Mouse (Mus musculus) heart, postnatal 0 days (tissue): ENCODE results near the gene Wasf2. TPM values are rescaled to one million over a fixed set of nuclear protein-coding genes. Genes with fewer than 3 reads are reported as not detected.

Experiments
- ATAC-seq: fragments of 200-750 bp; cut with Nextera tagmentation; 2 replicates; pipeline ENCODE4 v1.8.0; 2017; ENCODE audit warnings: low read depth, moderate number of reproducible peaks, moderate library complexity; ENCODE audit not compliant: insufficient read depth
- DNase-seq: peaks from one replicate; pipeline ENCODE4 v3.0.0-alpha.2; 2016; ENCODE audit warnings: low spot score
- H3K27ac ChIP-seq: fragments of 300-500 bp; sonication (generic); 2 replicates; pipeline ENCODE4 v1.5.1; 2014; ENCODE audit warnings: low read depth, mild to moderate bottlenecking
- H3K27me3 ChIP-seq: fragments of 300-500 bp; sonication (generic); 2 replicates; pipeline ENCODE4 v1.6.1; 2014; ENCODE audit warnings: low read length, mixed read lengths; ENCODE audit not compliant: control insufficient read depth, insufficient read depth
- H3K36me3 ChIP-seq: fragments of 300-500 bp; sonication (generic); replicated peaks from 2 replicates; pipeline ENCODE4 v1.6.1; 2014; ENCODE audit warnings: low read length, mixed read lengths; ENCODE audit not compliant: control insufficient read depth, insufficient read depth
- H3K4me1 ChIP-seq: fragments of 300-500 bp; sonication (generic); 2 replicates; pipeline ENCODE4 v1.6.1; 2014; ENCODE audit warnings: antibody characterized with exemption; ENCODE audit not compliant: control insufficient read depth, insufficient read depth
- H3K4me2 ChIP-seq: fragments of 300-500 bp; sonication (generic); 2 replicates; pipeline ENCODE4 v1.6.1; 2014; ENCODE audit warnings: low read depth, mild to moderate bottlenecking, low read length, moderate library complexity
- H3K4me3 ChIP-seq: fragments of 300-500 bp; sonication (generic); 2 replicates; pipeline ENCODE4 v1.5.1; 2014; ENCODE audit warnings: low read depth, low read length
- H3K9ac ChIP-seq: fragments of 300-500 bp; sonication (generic); replicated peaks from 2 replicates; pipeline ENCODE4 v1.6.1; 2014; ENCODE audit warnings: low read depth, low read length, mixed read lengths
- H3K9me3 ChIP-seq: fragments of 300-500 bp; sonication (generic); replicated peaks from 2 replicates; pipeline ENCODE4 v1.6.1; 2016; ENCODE audit warnings: low read length; ENCODE audit not compliant: control insufficient read depth
- CTCF ChIP-seq: IDR thresholded peaks from 2 replicates; pipeline ENCODE4 v1.5.1; 2016; ENCODE audit warnings: antibody characterized with exemption, control low read depth, low read depth
- EP300 ChIP-seq: IDR thresholded peaks from 2 replicates; pipeline ENCODE4 v1.6.1; 2016; ENCODE audit warnings: antibody characterized with exemption, low read depth
- WGBS: fragments of 180-500 bp; shearing (Covaris S2); extraction: QIAGEN DNeasy Blood & Tissue Kit; methylation state at CpG from one replicate; pipeline ENCODE4 v1.1.7; 2014; 5-methylcytosine and 5-hydroxymethylcytosine counted together
- polyA plus RNA-seq: library from polyadenylated mRNA; unstranded; fragments of >200 nt; fragmentation: Nextera tagmentation; extraction: Ambion mirVana; gene quantifications from 2 replicates; pipeline ENCODE4 v1.2.1, GENCODE M21; 2015
- total RNA-seq: library from RNA; depleted of rRNA; stranded (reverse); fragments of >200 nt; gene quantifications from 2 replicates; pipeline ENCODE4 v1.2.3, GENCODE M21; 2014; ENCODE audit warnings: low replicate concordance

Gene Wasf2
- total and polyA plus RNA-seq, 2 experiments from 2014 or later: 54.5 to 62.4 TPM

GRCm38 (mm10) chr4:133115721-133116429, 14.4 kb upstream of the Wasf2 start:
- TF ChIP-seq EP300: no peak
- TF ChIP-seq CTCF: no peak
- Histone ChIP-seq H3K36me3 (no peaks in the 10 kb centered on the region), H3K4me2 (no peak overlapping the region), H3K9me3 (no peaks in the 10 kb centered on the region), H3K9ac (no peak overlapping the region), H3K4me3 (no peak overlapping the region), H3K27ac (no peak overlapping the region; the same call in 1 of the 2 replicates), H3K4me1 (peaks cover 13% of the 10 kb centered on the region), H3K27me3 (no peaks in the 10 kb centered on the region)
- ATAC-seq (no peak), DNase-seq (no peak)
- WGBS: 76% methylated on average over 14 of the region's 14 CpGs

- no peak overlapping the region for H3K4me3 ChIP-seq
- peak overlapping the region; percentile 50; the same call in 1 of the 2 replicates for H3K4me2 ChIP-seq
- H3K27me3 ChIP-seq: no peaks in the 10 kb centered on the region
- peak; percentile 48 for ATAC-seq
- H3K9ac ChIP-seq: 0 out of 2 replicates have a peak overlapping the region, but pooled peaks have one; percentile 40
- H3K9me3 ChIP-seq: no peaks in the 10 kb centered on the region
- H3K36me3 ChIP-seq: no peaks in the 10 kb centered on the region
- 39% methylated on average over 3 of the region's 3 CpGs for WGBS
- no peak for TF ChIP-seq EP300
- no peak for TF ChIP-seq CTCF
- H3K27ac ChIP-seq: peak overlapping the region; percentile 97
- DNase-seq: peak; percentile 57
- H3K4me1 ChIP-seq: peaks cover 16% of the 10 kb centered on the region
These were observed 13.4 kb upstream of the Wasf2 start for GRCm38 (mm10) chr4:133116756-133117470.

GRCm38 (mm10) chr4:133117556-133118411, 12.5 kb upstream of the Wasf2 start:
- peak overlapping the region; percentile 40 for H3K9ac ChIP-seq
- peaks cover 16% of the 10 kb centered on the region for H3K4me1 ChIP-seq
- no peak for TF ChIP-seq EP300
- TF ChIP-seq CTCF: 0 out of 2 replicates have a peak, but pooled peaks have one; percentile 3
- no peaks in the 10 kb centered on the region for H3K9me3 ChIP-seq
- DNase-seq: peak; percentile 91
- no peaks in the 10 kb centered on the region for H3K27me3 ChIP-seq
- H3K27ac ChIP-seq: peak overlapping the region; percentile 97
- peak overlapping the region; percentile 11; the same call in 1 of the 2 replicates for H3K4me3 ChIP-seq
- WGBS: 11% methylated on average over 18 of the region's 18 CpGs
- peak overlapping the region; percentile 50 for H3K4me2 ChIP-seq
- no peaks in the 10 kb centered on the region for H3K36me3 ChIP-seq
- peak; percentile 79 for ATAC-seq

GRCm38 (mm10) chr4:133118775-133119375, 11.4 kb upstream of the Wasf2 start:
- ATAC-seq (no peak), DNase-seq (no peak)
- H3K36me3 ChIP-seq: no peaks in the 10 kb centered on the region
- H3K27ac ChIP-seq: peak overlapping the region; percentile 97
- no peak overlapping the region for H3K4me3 ChIP-seq
- peaks cover 16% of the 10 kb centered on the region for H3K4me1 ChIP-seq
- H3K27me3 ChIP-seq: no peaks in the 10 kb centered on the region
- H3K9ac ChIP-seq: no peak overlapping the region
- H3K9me3 ChIP-seq: no peaks in the 10 kb centered on the region
- WGBS: 70% methylated on average over 6 of the region's 6 CpGs
- no peak for TF ChIP-seq CTCF
- TF ChIP-seq EP300: no peak
- no peak overlapping the region for H3K4me2 ChIP-seq

- Histone ChIP-seq H3K4me2 (no peak overlapping the region), H3K9ac (no peak overlapping the region), H3K27ac (peak overlapping the region; percentile 97; the same call in 1 of the 2 replicates), H3K4me1 (peaks cover 16% of the 10 kb centered on the region), H3K9me3 (0 out of 2 replicates have a peak, but pooled peaks cover 5% of the 10 kb centered on the region), H3K36me3 (no peaks in the 10 kb centered on the region), H3K27me3 (no peaks in the 10 kb centered on the region), H3K4me3 (no peak overlapping the region)
- 85% methylated on average over 6 of the region's 6 CpGs for WGBS
- DNase-seq: no peak
- ATAC-seq: no peak
- TF ChIP-seq CTCF (no peak), EP300 (no peak)
These were observed 10.7 kb upstream of the Wasf2 start for GRCm38 (mm10) chr4:133119579-133119978.
